Mouse (Mus musculus): ENCODE data around the gene Sucla2.

DNA sequence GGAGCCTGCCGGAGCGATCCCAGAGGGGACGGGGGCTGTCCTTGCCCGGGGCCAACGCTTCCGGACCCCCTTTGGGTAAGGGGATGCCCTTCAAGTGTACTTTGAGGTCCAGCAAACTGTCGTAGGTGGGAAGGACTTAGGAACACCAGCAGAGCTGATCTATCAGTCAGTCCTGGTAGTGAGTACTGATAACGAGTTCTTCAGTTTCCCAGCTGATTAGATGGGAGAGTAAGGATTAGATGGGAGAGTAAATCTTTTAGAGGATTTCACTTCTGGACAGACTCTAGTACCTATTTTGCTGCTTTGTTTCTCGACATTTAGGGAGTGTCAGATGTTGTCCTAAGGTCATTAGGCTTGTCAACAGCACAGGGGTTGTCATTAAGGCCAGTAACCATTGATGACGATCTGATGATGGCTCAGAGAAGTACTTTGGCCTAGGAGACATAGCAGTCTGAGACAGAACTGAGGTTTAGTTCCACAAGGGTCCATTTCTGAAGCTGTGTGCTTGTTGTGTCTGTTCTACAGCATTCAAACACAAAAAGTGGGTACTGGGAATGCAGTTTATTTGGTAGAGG lies 28.1 kb downstream of the Sucla2 start:
- TF ChIP-seq POLR2A (IDR thresholded peaks at IDR 0.05; ENCODE audit: borderline replicate concordance, low read depth, low read length) (no peak), CTCF (IDR thresholded peaks at IDR 0.05; ENCODE audit: low read depth, low read length) (no peak)

Data from bone marrow macrophage, adult 2 months (primary cell).